Mouse (Mus musculus): ENCODE measurements around the gene Gpr146. TPM values are rescaled to one million over a fixed set of nuclear protein-coding genes. Genes with fewer than 3 reads are reported as not detected.

The Gpr146 gene
- total and polyA plus RNA-seq, 3 experiments: 21.3 to 34.2 (median 26.8) TPM

DNA sequence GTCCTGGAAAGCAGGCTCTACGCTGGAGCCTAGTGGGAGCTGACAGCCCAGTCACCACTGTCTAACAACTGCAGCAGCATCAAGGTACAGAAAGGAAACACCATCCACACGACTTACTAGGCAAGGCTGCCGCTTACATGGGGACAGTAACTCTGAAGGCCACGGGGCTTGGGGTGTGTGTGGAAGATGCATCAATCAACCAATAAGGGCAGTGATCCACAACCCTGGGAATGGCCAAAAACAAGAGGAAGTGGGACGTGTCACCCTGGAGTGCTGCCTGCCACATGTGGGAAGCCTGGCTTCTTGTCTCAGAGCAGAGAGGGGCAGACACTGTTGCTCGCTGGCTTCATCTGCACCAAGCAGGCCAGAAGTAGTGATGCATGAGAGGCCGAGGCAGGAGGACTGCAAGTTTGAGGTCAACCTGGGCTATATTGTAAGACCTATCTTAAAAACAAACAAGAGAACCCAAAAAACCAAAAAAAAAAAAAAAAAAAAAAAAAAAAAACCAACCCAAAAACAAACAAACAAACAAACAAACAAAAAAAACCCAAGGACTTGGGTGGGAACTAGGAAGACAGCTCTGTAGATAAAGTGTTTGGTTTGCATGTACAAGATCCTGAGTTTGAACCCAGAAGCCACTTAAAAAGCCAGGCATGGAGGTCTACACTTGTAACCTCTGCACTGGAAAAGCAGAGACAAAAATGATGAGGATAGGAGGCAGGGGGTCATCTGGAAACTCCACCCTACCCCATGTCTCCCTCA is 55.4 kb downstream of the Gpr146 start:
- Histone ChIP-seq H3K36me3 (replicated peaks) (peaks cover 83% of the 10 kb centered on the region), H3K4me3 (ENCODE audit: low read depth, low read length) (no peak overlapping the region), H3K4me1 (ENCODE audit: insufficient read depth, low read depth, low read length) (peaks cover 11% of the 10 kb centered on the region), H3K9me3 (replicated peaks) (no peaks in the 10 kb centered on the region), H3K27me3 (ENCODE audit: insufficient read depth, low read length) (no peaks in the 10 kb centered on the region)
- ATAC-seq (ENCODE audit: extremely low read depth, insufficient number of reproducible peaks, low FRiP score, poor library complexity, severe bottlenecking) (no peak), DNase-seq (ENCODE audit: low spot score) (no peak)
- TF ChIP-seq POLR2AphosphoS5 (IDR thresholded peaks at IDR 0.05; ENCODE audit: insufficient replicate concordance, low read depth, low read length): no peak
- no peak for TF ChIP-seq CTCF (IDR thresholded peaks at IDR 0.05; ENCODE audit: low read depth, low read length)
- no peak for TF ChIP-seq GATA2 (IDR thresholded peaks at IDR 0.05; ENCODE audit: borderline replicate concordance, low read depth, low read length)
- no peak for TF ChIP-seq TAL1 (conservative IDR thresholded peaks at IDR 0.05; ENCODE audit: low read depth, low read length)
- no peak for TF ChIP-seq GATA1 (IDR thresholded peaks at IDR 0.05; ENCODE audit: borderline replicate concordance, low read length)

DNA sequence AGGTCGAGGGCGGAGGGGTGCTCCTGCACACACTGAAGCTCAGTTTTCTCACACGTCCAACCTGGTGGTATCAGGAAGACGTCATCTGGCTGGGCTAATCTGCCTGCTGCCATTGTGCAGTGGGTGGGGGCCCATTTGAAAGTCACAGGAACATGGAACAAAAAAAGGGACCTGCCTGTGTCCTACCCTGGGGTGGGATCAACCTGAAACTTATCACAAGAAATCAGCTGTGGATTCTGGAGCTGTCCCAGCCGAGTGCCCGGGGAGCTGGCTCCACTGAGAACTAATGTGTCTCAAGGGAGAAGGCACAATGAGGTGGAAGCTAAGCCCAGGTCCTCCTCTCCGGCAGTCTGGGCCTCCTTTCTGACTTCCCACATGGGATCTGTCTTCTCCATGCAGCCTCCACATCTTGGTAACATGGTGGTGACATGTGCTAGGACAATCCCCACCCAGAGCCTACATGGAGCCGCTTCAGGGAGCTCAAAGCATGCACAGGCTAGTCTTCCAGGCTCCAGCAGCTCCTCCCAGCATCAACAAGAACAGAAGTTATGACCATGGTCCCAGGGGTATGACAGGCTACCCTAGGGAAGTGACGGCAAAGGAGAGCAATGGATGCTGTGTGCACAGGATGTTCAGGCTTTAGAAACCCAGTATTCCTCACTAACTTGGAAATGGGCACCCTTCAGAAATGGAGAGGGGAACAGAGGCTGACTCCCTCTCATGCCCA is 56.5 kb downstream of the Gpr146 start:
- DNase-seq (ENCODE audit: low spot score) (no peak), ATAC-seq (ENCODE audit: extremely low read depth, insufficient number of reproducible peaks, low FRiP score, poor library complexity, severe bottlenecking) (no peak)
- TF ChIP-seq POLR2AphosphoS5 (IDR thresholded peaks at IDR 0.05; ENCODE audit: insufficient replicate concordance, low read depth, low read length) (no peak), GATA2 (IDR thresholded peaks at IDR 0.05; ENCODE audit: borderline replicate concordance, low read depth, low read length) (no peak), CTCF (IDR thresholded peaks at IDR 0.05; ENCODE audit: low read depth, low read length) (no peak), TAL1 (conservative IDR thresholded peaks at IDR 0.05; ENCODE audit: low read depth, low read length) (no peak), GATA1 (IDR thresholded peaks at IDR 0.05; ENCODE audit: borderline replicate concordance, low read length) (no peak)
- Histone ChIP-seq H3K27me3 (ENCODE audit: insufficient read depth, low read length) (no peaks in the 10 kb centered on the region), H3K9me3 (replicated peaks) (no peaks in the 10 kb centered on the region), H3K4me1 (ENCODE audit: insufficient read depth, low read depth, low read length) (peaks cover 11% of the 10 kb centered on the region), H3K4me3 (ENCODE audit: low read depth, low read length) (no peak overlapping the region), H3K36me3 (replicated peaks) (peaks cover 83% of the 10 kb centered on the region)

DNA sequence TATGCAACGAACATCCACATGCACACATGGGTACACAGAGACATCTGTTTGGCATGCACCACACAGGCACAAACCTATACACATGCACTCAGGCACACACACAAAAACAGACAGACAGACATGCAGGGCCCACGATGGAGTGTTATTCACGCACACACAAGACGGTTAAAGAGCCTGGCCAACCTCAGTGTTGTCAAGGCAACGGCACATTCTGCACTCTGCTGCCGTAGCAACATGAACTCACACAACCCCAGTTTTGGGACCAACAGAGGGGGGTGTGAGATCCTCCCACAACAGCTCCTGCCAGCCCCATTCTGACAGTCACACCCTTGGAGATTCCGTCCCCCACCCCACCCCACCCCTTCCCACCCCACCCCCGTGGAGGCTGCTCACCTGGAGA is 57.4 kb downstream of the Gpr146 start:
- ATAC-seq (ENCODE audit: extremely low read depth, insufficient number of reproducible peaks, low FRiP score, poor library complexity, severe bottlenecking): no peak
- no peak for DNase-seq (ENCODE audit: low spot score)
- H3K36me3 ChIP-seq (replicated peaks): peaks cover 83% of the 10 kb centered on the region
- no peak for TF ChIP-seq TAL1 (conservative IDR thresholded peaks at IDR 0.05; ENCODE audit: low read depth, low read length)
- TF ChIP-seq CTCF (IDR thresholded peaks at IDR 0.05; ENCODE audit: low read depth, low read length): no peak
- TF ChIP-seq GATA1 (IDR thresholded peaks at IDR 0.05; ENCODE audit: borderline replicate concordance, low read length): no peak
- TF ChIP-seq GATA2 (IDR thresholded peaks at IDR 0.05; ENCODE audit: borderline replicate concordance, low read depth, low read length): no peak
- no peak for TF ChIP-seq POLR2AphosphoS5 (IDR thresholded peaks at IDR 0.05; ENCODE audit: insufficient replicate concordance, low read depth, low read length)
- peaks cover 6% of the 10 kb centered on the region for H3K4me1 ChIP-seq (ENCODE audit: insufficient read depth, low read depth, low read length)
- no peaks in the 10 kb centered on the region for H3K27me3 ChIP-seq (ENCODE audit: insufficient read depth, low read length)
- no peaks in the 10 kb centered on the region for H3K9me3 ChIP-seq (replicated peaks)
- no peak overlapping the region for H3K4me3 ChIP-seq (ENCODE audit: low read depth, low read length)

GRCm38 (mm10) chr5:139437769-139438168 is 60.3 kb downstream of the Gpr146 start:
- ATAC-seq (ENCODE audit: extremely low read depth, insufficient number of reproducible peaks, low FRiP score, poor library complexity, severe bottlenecking): no peak
- Histone ChIP-seq H3K27me3 (ENCODE audit: insufficient read depth, low read length) (no peaks in the 10 kb centered on the region), H3K4me3 (ENCODE audit: low read depth, low read length) (no peak overlapping the region), H3K4me1 (ENCODE audit: insufficient read depth, low read depth, low read length) (no peaks in the 10 kb centered on the region), H3K36me3 (replicated peaks) (peaks cover 84% of the 10 kb centered on the region), H3K9me3 (replicated peaks) (no peaks in the 10 kb centered on the region)
- no peak for DNase-seq (ENCODE audit: low spot score)
- no peak for TF ChIP-seq TAL1 (conservative IDR thresholded peaks at IDR 0.05; ENCODE audit: low read depth, low read length)
- no peak for TF ChIP-seq GATA1 (IDR thresholded peaks at IDR 0.05; ENCODE audit: borderline replicate concordance, low read length)
- TF ChIP-seq CTCF (IDR thresholded peaks at IDR 0.05; ENCODE audit: low read depth, low read length): no peak

DNA sequence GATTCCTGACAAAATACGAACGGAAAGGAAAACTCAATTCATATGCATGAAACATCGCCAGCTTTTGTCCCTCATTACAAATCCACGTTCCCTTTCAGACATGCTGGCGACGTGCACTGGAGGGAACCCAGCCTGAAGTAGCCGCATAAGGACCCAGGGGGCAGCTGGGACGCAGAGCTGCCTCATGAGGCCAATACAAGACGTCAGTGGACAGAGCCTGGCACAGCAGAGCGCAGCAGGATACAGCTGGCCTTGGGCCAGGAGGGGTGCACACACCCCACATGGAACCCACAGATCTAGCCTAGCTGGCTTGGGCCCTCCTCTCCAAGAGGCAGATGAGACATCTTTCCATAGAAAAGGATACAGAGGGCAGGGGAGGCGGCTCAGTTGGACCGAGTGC is 60.9 kb downstream of the Gpr146 start:
- TF ChIP-seq CTCF (IDR thresholded peaks at IDR 0.05; ENCODE audit: low read depth, low read length) (no peak), GATA1 (IDR thresholded peaks at IDR 0.05; ENCODE audit: borderline replicate concordance, low read length) (no peak), GATA2 (IDR thresholded peaks at IDR 0.05; ENCODE audit: borderline replicate concordance, low read depth, low read length) (no peak), POLR2AphosphoS5 (IDR thresholded peaks at IDR 0.05; ENCODE audit: insufficient replicate concordance, low read depth, low read length) (no peak), TAL1 (conservative IDR thresholded peaks at IDR 0.05; ENCODE audit: low read depth, low read length) (no peak)
- H3K4me1 ChIP-seq (ENCODE audit: insufficient read depth, low read depth, low read length): no peaks in the 10 kb centered on the region
- no peaks in the 10 kb centered on the region for H3K9me3 ChIP-seq (replicated peaks)
- no peak overlapping the region for H3K4me3 ChIP-seq (ENCODE audit: low read depth, low read length)
- ATAC-seq (ENCODE audit: extremely low read depth, insufficient number of reproducible peaks, low FRiP score, poor library complexity, severe bottlenecking) (no peak), DNase-seq (ENCODE audit: low spot score) (no peak)
- H3K36me3 ChIP-seq (replicated peaks): peaks cover 86% of the 10 kb centered on the region
- H3K27me3 ChIP-seq (ENCODE audit: insufficient read depth, low read length): no peaks in the 10 kb centered on the region

DNA sequence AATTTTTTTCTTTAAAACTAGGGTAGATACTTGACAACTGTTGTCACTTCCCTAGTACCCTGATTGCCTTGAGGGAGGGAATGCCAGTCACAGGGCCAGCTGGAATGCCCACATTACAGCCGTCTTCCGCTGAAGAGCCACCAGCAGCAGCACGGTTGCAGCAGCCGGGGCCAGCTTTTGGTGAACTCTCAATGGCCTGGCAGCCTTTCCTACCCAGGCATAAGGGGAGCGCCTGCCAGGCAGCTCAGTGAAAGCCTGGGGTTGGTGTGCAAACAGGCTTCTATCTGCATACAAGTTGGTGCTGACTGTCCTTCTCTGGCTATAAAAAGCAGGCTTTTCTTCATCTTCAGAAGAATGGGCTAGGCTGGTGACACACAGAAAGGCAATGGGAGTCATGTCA is 63.0 kb downstream of the Gpr146 start:
- Histone ChIP-seq H3K4me1 (ENCODE audit: insufficient read depth, low read depth, low read length) (no peaks in the 10 kb centered on the region), H3K27me3 (ENCODE audit: insufficient read depth, low read length) (no peaks in the 10 kb centered on the region), H3K4me3 (ENCODE audit: low read depth, low read length) (no peak overlapping the region), H3K36me3 (replicated peaks) (peaks cover 78% of the 10 kb centered on the region), H3K9me3 (replicated peaks) (no peaks in the 10 kb centered on the region)
- TF ChIP-seq POLR2AphosphoS5 (IDR thresholded peaks at IDR 0.05; ENCODE audit: insufficient replicate concordance, low read depth, low read length): no peak
- no peak for TF ChIP-seq GATA2 (IDR thresholded peaks at IDR 0.05; ENCODE audit: borderline replicate concordance, low read depth, low read length)
- no peak for TF ChIP-seq TAL1 (conservative IDR thresholded peaks at IDR 0.05; ENCODE audit: low read depth, low read length)
- TF ChIP-seq GATA1 (IDR thresholded peaks at IDR 0.05; ENCODE audit: borderline replicate concordance, low read length): no peak
- TF ChIP-seq CTCF (IDR thresholded peaks at IDR 0.05; ENCODE audit: low read depth, low read length): no peak
- ATAC-seq (ENCODE audit: extremely low read depth, insufficient number of reproducible peaks, low FRiP score, poor library complexity, severe bottlenecking) (no peak), DNase-seq (ENCODE audit: low spot score) (no peak)
